Mouse (Mus musculus) MEL (cell line): ENCODE measurements around the gene Brf1. TPM values are rescaled to one million over a fixed set of nuclear protein-coding genes. Genes with fewer than 3 reads are reported as not detected.

Source experiments
- DNase-seq: peaks from one replicate; pipeline ENCODE4 v3.0.0; 2011; ENCODE audit warnings: low read depth, low spot score
- H3K27ac ChIP-seq: 2 replicates; pipeline ENCODE4 v1.5.1; 2012; ENCODE audit warnings: low read depth, mild to moderate bottlenecking, control low read depth, low read length, moderate library complexity; ENCODE audit not compliant: control insufficient read depth
- H3K27me3 ChIP-seq, 2 experiments: fragments of 150-350 bp in 1 of 2; sonication (generic) in 1 of 2; 2 replicates each; pipeline ENCODE4 v1.6.1; 2012; ENCODE audit warnings: low read length in 2 of 2, mild to moderate bottlenecking in 2 of 2, improper control_type of control experiment in 1 of 2, moderate library complexity in 1 of 2; ENCODE audit not compliant: insufficient read depth in 2 of 2, control insufficient read depth in 1 of 2
- H3K36me3 ChIP-seq, 2 experiments: 2 replicates each; pipeline ENCODE4 v1.6.1; 2012 to 2014; ENCODE audit warnings: low read length in 2 of 2, improper control_type of control experiment in 1 of 2, inconsistent platforms in 1 of 2, mild to moderate bottlenecking in 1 of 2; ENCODE audit not compliant: insufficient read depth in 2 of 2, control insufficient read depth in 1 of 2
- H3K4me1 ChIP-seq, 2 experiments: fragments of 150-350 bp in 1 of 2; sonication (generic) in 1 of 2; 2 replicates each; pipeline ENCODE4 v1.6.1; 2012; ENCODE audit warnings: low read length in 2 of 2, improper control_type of control experiment in 1 of 2, mild to moderate bottlenecking in 1 of 2; ENCODE audit not compliant: insufficient read depth in 2 of 2, control insufficient read depth in 1 of 2
- H3K4me3 ChIP-seq, 2 experiments: fragments of 150-350 bp in 1 of 2; sonication (generic) in 1 of 2; 2 replicates each; pipeline ENCODE4 v1.5.1; 2012; ENCODE audit warnings: low read depth in 2 of 2, low read length in 2 of 2, mild to moderate bottlenecking in 2 of 2, moderate library complexity in 2 of 2, control low read depth in 1 of 2, improper control_type of control experiment in 1 of 2; ENCODE audit not compliant: control insufficient read depth in 1 of 2, insufficient read depth in 1 of 2
- H3K79me2 ChIP-seq: 2 replicates; pipeline ENCODE4 v1.6.1; 2012; ENCODE audit warnings: mild to moderate bottlenecking, low read length, moderate library complexity; ENCODE audit not compliant: control insufficient read depth, poor library complexity, insufficient read depth
- H3K9ac ChIP-seq: 2 replicates; pipeline ENCODE4 v1.6.1; 2012; ENCODE audit warnings: low read depth, mild to moderate bottlenecking, control low read depth, low read length, moderate library complexity; ENCODE audit not compliant: control insufficient read depth, poor library complexity, severe bottlenecking
- H3K9me3 ChIP-seq: fragments of 150-350 bp; sonication (generic); replicated peaks from 2 replicates; pipeline ENCODE4 v1.6.1; 2012; ENCODE audit warnings: mild to moderate bottlenecking, low read length, improper control_type of control experiment, moderate library complexity; ENCODE audit not compliant: insufficient read depth
- BHLHE40 ChIP-seq: IDR thresholded peaks from 2 replicates; pipeline ENCODE4 v1.6.1; 2012; ENCODE audit warnings: low read depth, mild to moderate bottlenecking, inconsistent platforms, low read length, improper control_type of control experiment, borderline replicate concordance
- CTCF ChIP-seq, 3 experiments: IDR thresholded peaks in 2 of 3; conservative IDR thresholded peaks in 1 of 3; 2 replicates each; pipeline ENCODE4 v1.5.1; 2011 to 2012; ENCODE audit warnings: low read length in 3 of 3, low read depth in 2 of 3, mild to moderate bottlenecking in 2 of 3, improper control_type of control experiment in 1 of 3, inconsistent platforms in 1 of 3, mixed read lengths in 1 of 3, moderate library complexity in 1 of 3; ENCODE audit not compliant: control insufficient read depth in 1 of 3, insufficient read depth in 1 of 3, poor library complexity in 1 of 3, severe bottlenecking in 1 of 3
- ELF1 ChIP-seq: IDR thresholded peaks from 2 replicates; pipeline ENCODE4 v1.6.1; 2014; ENCODE audit warnings: low read depth, mild to moderate bottlenecking, inconsistent platforms, low read length, improper control_type of control experiment, moderate library complexity
- GABPA ChIP-seq: IDR thresholded peaks from 2 replicates; pipeline ENCODE4 v1.6.1; 2012; ENCODE audit warnings: low read depth, mild to moderate bottlenecking, inconsistent platforms, low read length, improper control_type of control experiment, moderate library complexity
- JUND ChIP-seq: IDR thresholded peaks from 2 replicates; pipeline ENCODE4 v1.6.1; 2011; ENCODE audit warnings: low read depth, mild to moderate bottlenecking, improper control_type of control experiment, low read length
- NELFE ChIP-seq: IDR thresholded peaks from 2 replicates; pipeline ENCODE4 v1.6.1; 2011; ENCODE audit warnings: low read depth, low read length, improper control_type of control experiment
- NRF1 ChIP-seq: IDR thresholded peaks from 2 replicates; pipeline ENCODE4 v1.6.1; 2014; ENCODE audit warnings: low read depth, mild to moderate bottlenecking, inconsistent platforms, low read length, improper control_type of control experiment, moderate library complexity; ENCODE audit not compliant: poor library complexity, insufficient read depth, severe bottlenecking
- RAD21 ChIP-seq: IDR thresholded peaks from 2 replicates; pipeline ENCODE4 v1.6.1; 2011; ENCODE audit warnings: mild to moderate bottlenecking, low read depth, low read length, improper control_type of control experiment
- SIN3A ChIP-seq: IDR thresholded peaks from 2 replicates; pipeline ENCODE4 v1.6.1; 2012; ENCODE audit warnings: low read length, improper control_type of control experiment, inconsistent platforms
- SMC3 ChIP-seq: IDR thresholded peaks from 2 replicates; pipeline ENCODE4 v1.6.1; 2011; ENCODE audit warnings: low read depth, low read length, improper control_type of control experiment
- TAL1 ChIP-seq: IDR thresholded peaks from 2 replicates; pipeline ENCODE4 v1.6.1; 2012; ENCODE audit warnings: mild to moderate bottlenecking, inconsistent platforms, low read length, moderate library complexity, mixed read lengths
- UBTF ChIP-seq: IDR thresholded peaks from 2 replicates; pipeline ENCODE4 v1.6.1; 2012; ENCODE audit warnings: low read depth, mild to moderate bottlenecking, inconsistent platforms, low read length, improper control_type of control experiment, moderate library complexity, borderline replicate concordance; ENCODE audit not compliant: insufficient read depth
- ZC3H11A ChIP-seq: IDR thresholded peaks from 2 replicates; pipeline ENCODE4 v1.6.1; 2012; ENCODE audit warnings: low read depth, mild to moderate bottlenecking, inconsistent platforms, low read length, improper control_type of control experiment
- ZKSCAN1 ChIP-seq: IDR thresholded peaks from 2 replicates; pipeline ENCODE4 v1.6.1; 2012; ENCODE audit warnings: low read depth, mild to moderate bottlenecking, inconsistent platforms, low read length, improper control_type of control experiment, moderate library complexity
- polyA plus RNA-seq, 2 experiments: library from polyadenylated mRNA; stranded (reverse) in 1 of 2; unstranded in 1 of 2; fragments of >175 nt in 1 of 2; fragments of >200 nt in 1 of 2; gene quantifications; 2 replicates each; pipeline versions ENCODE4 v1.2.1 to v1.2.4; 2012; ENCODE audit warnings: low replicate concordance in 2 of 2, low read depth in 1 of 2; ENCODE audit not compliant: insufficient read length in 2 of 2, insufficient read depth in 1 of 2, missing spikeins in 1 of 2
- total RNA-seq: library from RNA; depleted of rRNA; stranded (reverse); fragments of 300-350 nt; gene quantifications from 2 replicates; pipeline ENCODE4 v1.2.3, GENCODE M21; 2012

The Brf1 gene
- total and polyA plus RNA-seq, 3 experiments: 105 to 159 TPM; not detected in 1

DNA sequence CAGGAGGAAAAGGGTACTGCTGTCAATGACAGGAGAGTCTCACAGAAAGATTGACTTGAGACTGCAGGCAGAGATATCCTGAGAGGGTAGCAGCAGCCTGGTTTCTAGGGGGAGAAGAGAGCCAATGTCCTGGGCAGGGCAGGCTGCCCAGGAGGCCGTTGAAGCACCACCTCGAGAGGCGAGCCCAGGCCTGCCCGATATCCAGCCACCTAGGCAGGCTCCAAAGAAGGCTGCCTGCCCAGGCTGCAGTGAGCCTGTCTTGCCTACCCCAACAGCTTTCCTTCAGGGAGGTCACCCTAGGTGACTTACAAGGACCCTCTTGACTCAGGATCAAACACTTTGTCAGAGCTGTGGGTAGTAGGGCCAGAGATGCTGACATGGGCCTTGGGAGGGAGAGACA, 60.3 kb downstream of the Brf1 start (continued):
- TF ChIP-seq UBTF (no peak), NELFE (no peak), SIN3A (no peak)

GRCm38 (mm10) chr12:112938873-112939565, 61.5 kb downstream of the Brf1 start:
- H3K27me3 ChIP-seq: no peaks in the 10 kb centered on the region
- peaks cover 3% of the 10 kb centered on the region; the same call in 1 of the 2 replicates for H3K79me2 ChIP-seq
- H3K4me1 ChIP-seq: peaks cover 9 to 14% of the 10 kb centered on the region in 2 experiments
- DNase-seq: peak; percentile 69
- H3K9ac ChIP-seq: no peak overlapping the region
- no peaks in the 10 kb centered on the region for H3K9me3 ChIP-seq
- TF ChIP-seq CTCF (IDR thresholded peaks at IDR 0.05 in 2 of 3, conservative IDR thresholded peaks at IDR 0.05 in 1 of 3; ENCODE audit: control insufficient read depth in 1 of 3, insufficient read depth in 1 of 3, low read depth in 2 of 3, low read length in 3 of 3, poor library complexity in 1 of 3, severe bottlenecking in 1 of 3) (peak; percentile 62 to 73 (median 71)), SMC3 (peak; percentile 52), RAD21 (peak; percentile 58), SIN3A (0 out of 2 replicates have a peak, but pooled peaks have one; percentile 21), ZC3H11A (no peak), UBTF (no peak)
- H3K36me3 ChIP-seq: peaks cover 0 to 6% of the 10 kb centered on the region in 2 experiments; a peak in 2 of 4 replicates
- H3K4me3 ChIP-seq: no peak overlapping the region
- H3K27ac ChIP-seq: no peak overlapping the region

DNA sequence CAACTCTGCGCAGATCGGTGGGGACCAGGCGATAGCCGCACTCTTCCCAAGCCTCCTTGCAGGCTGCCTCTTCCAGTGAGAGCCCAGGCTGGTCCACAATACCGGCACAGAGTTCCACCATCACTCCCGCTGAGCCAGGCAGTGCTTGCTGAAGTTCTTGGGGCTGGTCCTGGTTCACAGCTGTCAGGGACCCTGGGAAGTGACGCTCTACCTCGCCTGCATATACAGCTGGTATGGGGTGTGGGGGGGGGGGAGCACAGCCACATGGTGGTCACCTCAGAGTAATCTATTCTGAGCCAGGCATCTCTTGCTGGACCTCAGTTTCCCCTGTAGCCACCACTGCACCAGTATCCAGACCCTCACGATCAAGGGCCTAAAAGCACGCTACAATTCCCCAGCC, 62.1 kb downstream of the Brf1 start:
- no peaks in the 10 kb centered on the region for H3K27me3 ChIP-seq
- H3K4me1 ChIP-seq: peaks cover 9 to 14% of the 10 kb centered on the region in 2 experiments
- no peak overlapping the region for H3K4me3 ChIP-seq
- H3K36me3 ChIP-seq: peaks cover 0 to 6% of the 10 kb centered on the region in 2 experiments; a peak in 2 of 4 replicates
- H3K9me3 ChIP-seq: no peaks in the 10 kb centered on the region
- H3K9ac ChIP-seq: no peak overlapping the region
- no peak for TF ChIP-seq NRF1
- no peak for TF ChIP-seq JUND
- TF ChIP-seq ZKSCAN1: no peak
- no peak for TF ChIP-seq TAL1
- no peak for TF ChIP-seq BHLHE40
- no peak for TF ChIP-seq SMC3
- no peak for TF ChIP-seq GABPA
- no peak for TF ChIP-seq ELF1
- no peak for TF ChIP-seq SIN3A
- no peak overlapping the region for H3K27ac ChIP-seq
- no peak for DNase-seq
- H3K79me2 ChIP-seq: peaks cover 3% of the 10 kb centered on the region; the same call in 1 of the 2 replicates
